Mouse (Mus musculus) neural tube, embryonic 12.5 days (tissue): ENCODE data around the gene Abca6. TPM values are rescaled to one million over a fixed set of nuclear protein-coding genes. Genes with fewer than 3 reads are reported as not detected.

Experiments used
- ATAC-seq: fragments of 200-750 bp; cut with Nextera tagmentation; 2 replicates; pipeline ENCODE4 v1.8.0; 2017; ENCODE audit warnings: low read depth, mild to moderate bottlenecking, moderate TSS enrichment, moderate library complexity; ENCODE audit not compliant: low FRiP score
- H3K27ac ChIP-seq: fragments of 300-500 bp; sonication (generic); 2 replicates; pipeline ENCODE4 v1.5.1; 2016
- H3K27me3 ChIP-seq: fragments of 300-500 bp; sonication (generic); replicated peaks from 2 replicates; pipeline ENCODE4 v1.6.1; 2016; ENCODE audit warnings: mild to moderate bottlenecking
- H3K36me3 ChIP-seq: fragments of 300-500 bp; sonication (generic); 2 replicates; pipeline ENCODE4 v1.6.1; 2016; ENCODE audit warnings: mild to moderate bottlenecking
- H3K4me1 ChIP-seq: fragments of 300-500 bp; sonication (generic); 2 replicates; pipeline ENCODE4 v1.6.1; 2016
- H3K4me2 ChIP-seq: fragments of 300-500 bp; sonication (generic); replicated peaks from 2 replicates; pipeline ENCODE4 v1.6.1; 2016; ENCODE audit warnings: mild to moderate bottlenecking
- H3K4me3 ChIP-seq: fragments of 300-500 bp; sonication (generic); 2 replicates; pipeline ENCODE4 v1.5.1; 2016
- H3K9ac ChIP-seq: fragments of 300-500 bp; sonication (generic); 2 replicates; pipeline ENCODE4 v1.6.1; 2016; ENCODE audit warnings: mild to moderate bottlenecking
- H3K9me3 ChIP-seq: fragments of 300-500 bp; sonication (generic); 2 replicates; pipeline ENCODE4 v1.6.1; 2016; ENCODE audit warnings: mild to moderate bottlenecking
- WGBS: fragments of 180-500 bp; shearing (Covaris S2); methylation state at CpG from one replicate; pipeline ENCODE4 v1.1.7; 2016; 5-methylcytosine and 5-hydroxymethylcytosine counted together
- polyA plus RNA-seq: library from polyadenylated mRNA; unstranded; fragments of >200 nt; fragmentation: Nextera tagmentation; extraction: Ambion mirVana; gene quantifications from 2 replicates; pipeline ENCODE4 v1.2.1, GENCODE M21; 2016

Gene Abca6
- 0.06 and 0.19 TPM in 2 replicates for polyA plus RNA-seq

DNA sequence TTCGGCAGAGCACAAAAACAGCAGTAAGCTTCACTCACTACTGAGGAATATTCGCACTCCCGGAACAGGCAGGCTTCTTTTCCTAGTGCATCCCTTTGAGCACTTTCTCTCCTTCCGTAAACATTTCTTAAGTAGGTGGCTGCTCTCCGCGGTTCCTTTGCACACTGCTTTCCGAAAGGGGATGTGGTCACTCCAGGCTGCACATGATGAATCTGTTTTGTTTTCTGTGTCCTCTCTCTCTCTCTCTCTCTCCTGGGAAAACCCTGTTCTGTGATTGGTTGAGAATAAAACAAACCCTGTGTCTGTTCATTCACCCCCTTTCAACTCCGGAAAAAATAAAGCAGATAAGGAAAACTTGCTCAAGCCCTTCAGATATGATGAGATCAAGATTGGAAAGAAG lies at the start of gene Abca6:
Gene Abca6 (minus strand): TSS at position 243 of the 400 bp plus-strand sequence.
- no peak for ATAC-seq
- H3K9me3 ChIP-seq: no peaks in the 10 kb centered on the region
- no peak within 1 kb of the TSS for H3K27ac ChIP-seq
- peak within 1 kb of the TSS; percentile 38 for H3K4me2 ChIP-seq
- no peaks in the 10 kb centered on the region for H3K27me3 ChIP-seq
- 31% methylated on average over 8 of the region's 8 CpGs for WGBS
- peaks cover 4% of the 10 kb centered on the region; the same call in 1 of the 2 replicates for H3K4me1 ChIP-seq
- no peak within 1 kb of the TSS for H3K4me3 ChIP-seq
- H3K36me3 ChIP-seq: no peaks in the 10 kb centered on the region
- H3K9ac ChIP-seq: no peak within 1 kb of the TSS

DNA sequence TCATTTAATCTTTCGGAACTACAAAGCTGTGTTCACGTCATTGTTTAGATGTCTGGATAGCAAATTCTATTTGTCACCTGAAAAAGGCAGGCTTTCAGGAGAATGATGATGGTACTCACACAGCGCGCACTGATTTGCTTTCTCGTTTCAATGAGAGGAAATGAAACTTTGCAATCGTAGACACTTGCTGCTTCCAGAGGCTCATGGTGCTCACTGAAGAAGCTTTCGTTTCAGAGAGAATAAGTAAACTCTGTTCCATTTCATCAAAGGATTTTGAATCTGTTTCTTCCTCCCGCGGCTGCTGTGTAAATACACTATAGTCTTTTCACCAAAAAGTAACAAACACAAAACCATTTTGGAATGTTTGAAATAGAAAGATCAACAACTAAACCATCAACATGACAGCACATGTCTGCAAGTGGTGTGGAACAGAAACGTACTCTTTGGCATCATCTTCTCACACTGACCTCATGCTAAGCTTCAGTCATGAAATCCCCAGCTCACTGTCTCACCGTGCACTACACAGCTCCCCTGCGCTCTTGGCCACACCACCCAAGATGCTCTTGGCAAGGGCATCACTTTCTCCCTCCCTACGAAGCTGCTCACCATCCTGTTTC lies 46.4 kb upstream of the Abca6 start:
- Histone ChIP-seq H3K9ac (no peak overlapping the region), H3K36me3 (no peaks in the 10 kb centered on the region), H3K9me3 (no peaks in the 10 kb centered on the region), H3K4me1 (no peaks in the 10 kb centered on the region), H3K27ac (no peak overlapping the region), H3K27me3 (no peaks in the 10 kb centered on the region), H3K4me3 (no peak overlapping the region), H3K4me2 (no peak overlapping the region)
- WGBS: 88% methylated on average over 13 of the region's 13 CpGs
- no peak for ATAC-seq

DNA sequence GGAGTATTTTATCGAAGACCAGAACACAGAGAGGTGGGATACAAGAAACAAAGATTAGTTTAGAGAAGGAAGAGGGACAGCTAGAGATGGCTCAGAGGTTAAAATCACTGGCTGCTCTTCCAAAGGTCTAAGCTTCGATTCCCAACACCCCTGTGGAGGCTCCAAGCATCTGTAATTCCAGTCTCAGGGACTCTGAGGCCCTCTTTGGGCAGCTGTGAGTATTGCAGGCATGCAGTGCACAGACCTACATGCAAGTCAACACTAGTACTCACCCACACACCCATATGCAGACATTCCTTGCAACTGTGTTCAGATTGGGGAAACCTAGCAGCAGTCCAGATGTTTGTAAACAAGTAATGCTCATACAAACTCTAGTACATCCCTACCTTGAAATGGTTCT lies 39.0 kb upstream of the Abca6 start:
- no peaks in the 10 kb centered on the region for H3K9me3 ChIP-seq
- no peak overlapping the region for H3K4me3 ChIP-seq
- H3K27ac ChIP-seq: no peak overlapping the region
- WGBS: 72% methylated on average over 2 of the region's 2 CpGs
- H3K27me3 ChIP-seq: no peaks in the 10 kb centered on the region
- peaks cover 4% of the 10 kb centered on the region; the same call in 1 of the 2 replicates for H3K36me3 ChIP-seq
- H3K4me1 ChIP-seq: no peaks in the 10 kb centered on the region
- H3K4me2 ChIP-seq: no peak overlapping the region
- ATAC-seq: no peak
- no peak overlapping the region for H3K9ac ChIP-seq

DNA sequence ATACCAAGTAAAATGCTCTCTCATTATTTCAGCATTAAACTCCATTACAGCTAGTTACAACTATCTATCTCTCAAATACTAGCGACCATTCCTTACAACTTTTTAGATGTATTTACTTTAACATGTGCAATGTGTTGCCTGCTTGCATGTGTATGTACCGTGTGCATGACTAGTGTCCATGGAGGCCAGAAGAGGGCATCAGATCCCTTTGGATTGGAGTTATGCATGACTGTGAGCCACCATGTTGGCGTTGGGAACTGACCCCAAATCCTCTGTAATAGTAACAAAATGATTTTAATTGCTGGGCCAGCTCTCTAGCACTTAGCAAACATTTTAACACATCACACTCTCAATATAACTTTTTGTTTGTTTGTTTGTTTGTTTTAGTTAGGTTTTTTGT lies 36.8 kb upstream of the Abca6 start:
- H3K4me2 ChIP-seq: no peak overlapping the region
- WGBS: 83% methylated on average over 3 of the region's 3 CpGs
- H3K36me3 ChIP-seq: peaks cover 4% of the 10 kb centered on the region; the same call in 1 of the 2 replicates
- no peaks in the 10 kb centered on the region for H3K4me1 ChIP-seq
- H3K9ac ChIP-seq: no peak overlapping the region
- H3K27me3 ChIP-seq: no peaks in the 10 kb centered on the region
- no peak overlapping the region for H3K4me3 ChIP-seq
- H3K27ac ChIP-seq: no peak overlapping the region
- no peaks in the 10 kb centered on the region for H3K9me3 ChIP-seq
- ATAC-seq: no peak

DNA sequence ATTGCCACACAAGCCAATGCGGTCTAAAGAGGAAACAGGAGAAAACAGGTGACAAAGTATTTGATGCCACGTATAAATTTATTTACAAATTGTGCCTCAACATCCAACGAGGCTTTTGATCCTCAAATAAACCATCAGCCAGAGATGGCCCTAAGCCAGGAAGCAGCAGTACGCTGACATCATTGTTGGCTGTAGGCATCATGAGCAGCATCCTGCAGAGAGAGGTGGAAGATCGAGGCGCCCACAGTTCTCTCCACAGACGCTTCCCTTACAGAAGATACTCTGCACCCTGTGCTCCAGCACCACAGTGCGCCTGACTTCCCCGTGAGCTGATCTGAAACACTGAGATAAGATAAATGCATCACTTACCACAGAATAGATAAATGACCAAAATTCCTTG lies 36.1 kb upstream of the Abca6 start:
- no peak overlapping the region for H3K4me2 ChIP-seq
- ATAC-seq: no peak
- H3K36me3 ChIP-seq: peaks cover 4% of the 10 kb centered on the region; the same call in 1 of the 2 replicates
- no peaks in the 10 kb centered on the region for H3K4me1 ChIP-seq
- no peak overlapping the region for H3K9ac ChIP-seq
- no peak overlapping the region for H3K4me3 ChIP-seq
- no peak overlapping the region for H3K27ac ChIP-seq
- no peaks in the 10 kb centered on the region for H3K27me3 ChIP-seq
- H3K9me3 ChIP-seq: no peaks in the 10 kb centered on the region
- WGBS: 86% methylated on average over 9 of the region's 9 CpGs

DNA sequence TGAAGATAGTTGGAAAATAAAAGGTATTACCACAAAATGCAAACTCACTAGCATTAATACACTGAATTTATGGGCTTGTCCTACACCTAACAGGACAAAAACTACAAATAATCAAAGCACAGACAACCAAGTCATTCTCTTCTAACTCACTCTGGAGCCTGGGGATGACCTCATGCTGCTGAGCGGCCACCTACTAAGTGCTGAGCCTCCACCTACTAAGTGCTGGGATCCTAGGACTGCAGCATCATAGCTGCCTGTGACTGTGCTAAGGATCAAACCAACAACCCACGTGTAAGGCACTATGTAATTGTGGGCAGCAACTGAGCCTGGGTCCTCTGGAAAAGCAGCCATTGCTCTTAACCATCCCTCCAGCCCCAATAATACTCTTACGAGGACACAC lies 34.8 kb upstream of the Abca6 start:
- Histone ChIP-seq H3K4me1 (no peaks in the 10 kb centered on the region), H3K36me3 (0 out of 2 replicates have a peak, but pooled peaks cover under 1% of the 10 kb centered on the region), H3K9ac (no peak overlapping the region), H3K4me2 (no peak overlapping the region), H3K27ac (no peak overlapping the region), H3K9me3 (no peaks in the 10 kb centered on the region), H3K27me3 (no peaks in the 10 kb centered on the region), H3K4me3 (no peak overlapping the region)
- 90% methylated on average over 3 of the region's 3 CpGs for WGBS
- no peak for ATAC-seq

DNA sequence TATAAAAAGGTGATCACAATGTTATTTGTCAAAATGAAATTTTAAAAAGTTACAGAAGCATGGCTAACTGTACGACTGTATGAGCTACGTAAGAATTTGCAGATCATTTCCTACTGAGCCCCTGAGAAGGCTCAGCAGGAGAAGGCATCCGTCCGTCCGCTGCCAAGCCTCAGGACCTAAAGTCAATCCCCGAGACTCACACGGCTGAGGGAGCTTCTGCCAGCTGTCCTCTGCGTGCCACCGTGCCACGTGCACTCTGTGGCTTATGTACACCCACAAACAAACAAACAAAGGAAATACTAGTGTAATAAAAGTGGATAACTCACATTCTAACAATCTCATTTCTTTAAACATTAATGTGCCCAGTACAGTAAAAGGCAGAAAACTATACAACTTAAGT lies 33.3 kb upstream of the Abca6 start:
- no peak overlapping the region for H3K9ac ChIP-seq
- no peaks in the 10 kb centered on the region for H3K36me3 ChIP-seq
- H3K4me3 ChIP-seq: no peak overlapping the region
- no peak for ATAC-seq
- H3K27me3 ChIP-seq: no peaks in the 10 kb centered on the region
- no peak overlapping the region for H3K4me2 ChIP-seq
- H3K27ac ChIP-seq: no peak overlapping the region
- WGBS: 79% methylated on average over 10 of the region's 10 CpGs
- H3K9me3 ChIP-seq: no peaks in the 10 kb centered on the region
- no peaks in the 10 kb centered on the region for H3K4me1 ChIP-seq

DNA sequence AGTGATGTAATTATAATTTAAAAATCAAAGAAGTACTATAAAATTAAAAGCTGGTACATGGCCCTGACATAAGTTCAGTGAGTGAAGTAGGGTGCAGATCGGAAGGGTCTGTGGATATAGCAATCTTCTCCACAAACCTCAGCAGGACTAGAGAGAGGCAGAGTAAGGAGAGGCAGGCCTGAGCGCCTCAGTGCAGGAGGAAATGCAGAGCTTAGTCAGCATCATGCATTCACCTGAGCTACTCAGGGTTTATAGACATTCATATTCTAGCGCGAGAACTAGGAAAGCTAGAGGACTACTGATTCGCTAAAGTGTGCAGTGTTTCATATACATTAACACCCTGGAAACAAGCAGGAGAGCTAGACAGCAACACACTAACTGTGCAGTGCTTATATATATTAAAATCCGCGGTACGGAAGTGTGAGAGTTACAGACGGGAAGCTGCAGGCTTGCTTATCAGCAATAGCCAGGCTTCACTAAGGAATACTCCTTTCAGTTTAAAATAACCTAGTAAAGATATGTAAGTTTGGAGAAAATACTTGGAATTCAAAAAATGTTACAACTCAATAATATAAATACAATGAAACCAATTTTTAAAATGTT lies 32.7 kb upstream of the Abca6 start:
- H3K4me2 ChIP-seq: no peak overlapping the region
- H3K36me3 ChIP-seq: no peaks in the 10 kb centered on the region
- no peak overlapping the region for H3K4me3 ChIP-seq
- no peaks in the 10 kb centered on the region for H3K9me3 ChIP-seq
- H3K4me1 ChIP-seq: no peaks in the 10 kb centered on the region
- H3K27ac ChIP-seq: no peak overlapping the region
- ATAC-seq: no peak
- no peaks in the 10 kb centered on the region for H3K27me3 ChIP-seq
- no peak overlapping the region for H3K9ac ChIP-seq
- WGBS: 93% methylated on average over 9 of the region's 9 CpGs

DNA sequence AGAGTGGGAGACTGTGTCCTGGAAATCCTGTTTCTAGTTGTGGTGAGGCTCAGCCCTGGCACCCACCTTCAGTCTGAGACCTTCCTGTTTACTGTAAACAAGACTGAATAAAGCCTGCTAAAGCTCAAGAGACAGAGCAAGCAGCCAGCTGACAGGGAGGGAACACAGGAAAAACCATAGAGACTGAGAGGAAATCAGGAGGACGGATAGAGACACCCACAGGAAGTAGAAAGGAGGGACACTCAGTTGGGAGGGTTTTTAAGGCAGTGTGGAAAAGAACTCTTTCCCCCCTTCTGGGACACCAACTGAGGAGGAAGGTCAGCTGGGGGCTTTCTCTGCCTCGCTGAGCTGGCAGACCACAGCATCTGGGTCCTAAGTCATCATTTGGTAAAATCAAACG lies 23.2 kb upstream of the Abca6 start:
- Histone ChIP-seq H3K4me1 (no peaks in the 10 kb centered on the region), H3K4me3 (no peak overlapping the region), H3K4me2 (no peak overlapping the region), H3K9me3 (no peaks in the 10 kb centered on the region), H3K9ac (no peak overlapping the region), H3K27me3 (no peaks in the 10 kb centered on the region), H3K27ac (no peak overlapping the region), H3K36me3 (no peaks in the 10 kb centered on the region)
- no peak for ATAC-seq
- 67% methylated on average over 3 of the region's 3 CpGs for WGBS

DNA sequence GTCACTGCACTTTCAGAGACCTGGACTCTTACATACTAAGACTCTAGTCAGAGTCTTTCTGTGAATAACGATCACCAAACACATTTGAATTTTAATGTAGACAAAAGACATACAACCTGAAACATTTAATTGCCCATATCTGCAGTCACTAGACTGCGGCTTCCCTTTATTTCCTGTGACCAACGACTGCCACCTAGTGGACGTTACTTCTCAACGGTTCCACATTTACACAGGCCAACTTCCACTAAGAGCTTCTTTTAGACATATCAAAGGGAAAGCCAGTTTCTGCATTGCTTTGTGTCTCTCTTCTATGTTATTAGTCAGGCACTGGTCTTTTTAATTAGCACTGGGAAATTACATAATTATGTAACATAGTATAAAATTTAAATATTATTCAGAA lies 20.2 kb upstream of the Abca6 start:
- Histone ChIP-seq H3K27ac (no peak overlapping the region), H3K4me3 (no peak overlapping the region), H3K4me2 (no peak overlapping the region), H3K4me1 (no peaks in the 10 kb centered on the region), H3K36me3 (no peaks in the 10 kb centered on the region), H3K9ac (no peak overlapping the region), H3K9me3 (no peaks in the 10 kb centered on the region), H3K27me3 (no peaks in the 10 kb centered on the region)
- ATAC-seq: peak; percentile 53
- 4% methylated on average over 5 of the region's 5 CpGs for whole genome bisulfite sequencing

DNA sequence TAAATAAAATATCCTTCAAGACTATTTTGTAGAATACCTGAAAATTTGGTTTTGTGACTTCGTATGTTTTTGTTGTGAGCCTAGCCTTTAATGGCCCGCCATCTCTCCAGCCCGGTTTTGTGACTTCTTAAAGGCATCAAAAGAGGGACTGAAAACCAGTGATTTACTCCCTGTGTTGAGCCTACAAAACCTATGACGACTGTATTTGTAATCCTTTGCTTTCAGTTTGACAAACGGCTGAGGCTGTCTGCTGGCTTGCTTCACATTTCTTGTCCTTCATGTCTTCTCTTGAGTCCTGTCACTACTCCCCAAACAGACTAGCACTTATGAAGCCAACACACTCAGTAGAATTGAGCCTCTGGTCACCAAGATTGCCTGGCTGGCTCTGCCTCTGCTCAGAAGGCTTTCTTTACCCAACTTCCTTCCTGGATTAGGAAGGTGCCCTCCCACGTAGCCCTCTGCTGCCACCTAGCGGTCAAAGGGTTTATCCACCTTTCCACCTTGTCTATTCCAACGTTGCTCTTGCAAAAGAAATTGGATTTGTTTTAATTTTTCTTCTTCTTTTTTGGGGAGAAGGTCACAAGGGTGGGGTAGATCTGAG lies 16.8 kb upstream of the Abca6 start:
- WGBS: 44% methylated on average over 8 of the region's 8 CpGs
- 0 out of 2 replicates have a peak, but pooled peaks have one; percentile 70 for ATAC-seq
- Histone ChIP-seq H3K4me3 (no peak overlapping the region), H3K36me3 (no peaks in the 10 kb centered on the region), H3K9me3 (no peaks in the 10 kb centered on the region), H3K27me3 (no peaks in the 10 kb centered on the region), H3K4me1 (no peaks in the 10 kb centered on the region), H3K4me2 (no peak overlapping the region), H3K27ac (no peak overlapping the region), H3K9ac (no peak overlapping the region)

DNA sequence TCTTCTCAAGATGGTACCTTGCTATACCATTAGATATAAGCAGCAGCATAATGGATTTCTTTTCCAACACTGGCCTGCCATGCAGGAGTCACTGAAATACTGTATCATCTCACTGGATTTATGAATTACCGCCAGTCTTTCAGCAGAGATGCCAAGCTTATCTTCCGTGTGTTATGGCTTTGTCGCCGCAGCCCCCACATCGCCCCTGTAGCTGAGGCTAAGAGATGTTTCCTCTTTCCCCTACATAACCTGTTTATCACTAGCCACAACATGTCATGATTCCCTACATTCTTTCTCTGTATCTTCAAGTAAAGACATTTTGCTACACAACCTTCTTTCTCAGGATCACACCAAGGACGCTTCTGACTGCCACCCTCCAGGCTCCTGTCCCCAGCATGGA lies 15.7 kb upstream of the Abca6 start:
- WGBS: 98% methylated on average over 6 of the region's 6 CpGs
- Histone ChIP-seq H3K27me3 (no peaks in the 10 kb centered on the region), H3K27ac (no peak overlapping the region), H3K9me3 (no peaks in the 10 kb centered on the region), H3K4me3 (no peak overlapping the region), H3K9ac (no peak overlapping the region), H3K4me2 (no peak overlapping the region), H3K36me3 (no peaks in the 10 kb centered on the region), H3K4me1 (no peaks in the 10 kb centered on the region)
- no peak for ATAC-seq

DNA sequence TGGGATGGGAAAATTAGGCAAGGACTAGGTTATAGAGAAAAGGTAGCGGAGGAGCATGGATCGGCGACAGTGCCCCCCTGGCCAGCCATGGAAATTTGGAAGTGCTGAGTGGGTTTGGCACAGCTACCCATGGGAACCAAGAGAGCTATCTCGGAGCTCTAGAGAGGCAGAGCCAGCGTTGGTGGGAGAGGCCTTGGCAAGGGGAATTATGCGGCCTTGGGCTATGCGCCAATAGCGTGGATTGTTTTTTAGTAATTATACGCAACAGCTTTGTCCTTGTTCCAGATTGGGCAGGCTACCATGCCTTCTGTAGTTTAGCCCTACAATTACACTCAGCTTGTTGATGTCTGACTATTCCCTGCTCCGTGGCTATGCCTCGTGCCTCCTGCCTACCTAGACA lies 15.2 kb upstream of the Abca6 start:
- WGBS: 91% methylated on average over 11 of the region's 11 CpGs
- Histone ChIP-seq H3K9ac (no peak overlapping the region), H3K4me1 (no peaks in the 10 kb centered on the region), H3K4me2 (no peak overlapping the region), H3K27ac (no peak overlapping the region), H3K9me3 (no peaks in the 10 kb centered on the region), H3K36me3 (no peaks in the 10 kb centered on the region), H3K27me3 (no peaks in the 10 kb centered on the region), H3K4me3 (no peak overlapping the region)
- ATAC-seq: no peak
